Mouse (Mus musculus): ENCODE results near the gene Vasp.

DNA sequence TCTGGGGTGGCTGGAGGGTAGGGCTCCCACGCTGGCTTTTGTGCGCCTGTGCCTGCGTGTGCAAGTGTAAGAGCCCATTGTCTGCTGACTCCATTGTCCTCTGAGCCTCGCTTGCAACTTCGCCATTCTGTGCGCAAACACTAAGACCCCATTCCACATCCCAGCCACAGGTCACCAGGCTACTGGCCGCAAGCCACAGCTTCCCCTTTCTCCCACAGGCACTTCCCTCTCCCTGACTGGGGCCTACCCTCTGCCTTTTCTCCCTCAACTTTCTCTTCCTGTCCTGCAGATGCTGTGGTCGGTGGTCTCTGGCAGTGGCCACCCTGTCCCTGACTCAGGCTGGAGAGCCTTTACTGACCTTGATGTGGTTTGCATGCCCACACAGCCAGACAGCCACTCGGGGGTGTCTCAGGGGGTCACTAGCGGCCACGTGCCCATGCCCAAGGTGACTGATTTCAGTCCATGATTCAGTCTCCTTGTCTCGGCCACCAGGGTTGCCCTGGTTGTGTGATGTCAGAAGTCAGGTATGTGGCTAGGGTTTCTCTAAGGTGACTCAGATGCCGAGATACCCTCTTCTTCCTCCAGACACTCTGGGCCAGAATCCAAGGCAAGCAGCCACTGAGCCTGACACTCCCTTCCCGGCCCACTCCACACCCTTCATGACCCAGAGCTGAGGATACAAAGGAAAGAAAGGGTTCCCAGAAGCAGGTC, 45.0 kb upstream of the Vasp start:
- TF ChIP-seq CTCF (IDR thresholded peaks at IDR 0.05; ENCODE audit: low read depth) (no peak), EP300 (optimal IDR thresholded peaks at IDR 0.05) (no peak)
